Mouse (Mus musculus) frontal cortex, postnatal 10 days (tissue): ENCODE measurements around the gene Med19.
A peak's percentile ranks its signal among the peaks of the same experiment; 100 is the strongest.
"Not testable (repeated sequence)": the region's sequence is repeated elsewhere in the genome, so short reads cannot be mapped to it uniquely, and the experiment has no call there.

Experiments used
- DNase-seq, 2 experiments: peaks; one replicate each; pipeline ENCODE4 v3.0.0; 2022; ENCODE audit warnings: low spot score in 2 of 2, mixed read lengths in 1 of 2

Med19 gene

GRCm38 (mm10) chr2:84666081-84666480, 12.1 kb upstream of the Med19 start:
- DNase-seq: no peak

- DNase-seq: no peak
These were observed 8.2 kb upstream of the Med19 start for GRCm38 (mm10) chr2:84669828-84670568.

DNA sequence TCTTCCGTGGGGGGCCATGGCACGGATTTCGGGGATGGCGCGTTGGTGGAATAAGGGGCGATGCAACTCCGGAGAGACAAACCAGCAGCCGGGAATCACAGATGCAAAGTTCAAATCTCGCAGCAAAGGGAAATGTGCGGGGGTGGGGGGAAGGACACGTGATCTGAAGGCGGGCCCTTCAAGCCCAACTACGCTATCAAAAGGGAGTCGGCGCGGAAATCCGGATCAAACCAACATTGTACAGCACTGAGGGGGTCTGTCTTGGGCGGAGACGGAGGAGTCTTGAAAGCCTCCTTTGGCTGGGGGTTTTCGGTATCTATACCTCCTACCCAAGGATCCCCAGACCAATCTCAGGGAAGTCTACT, 7.7 kb upstream of the Med19 start, which contains the start of gene Selenoh:
TSS of gene Selenoh (minus strand) at position 202 of the 365 bp plus-strand sequence.
- DNase-seq: peak; percentile 86 to 87

DNA sequence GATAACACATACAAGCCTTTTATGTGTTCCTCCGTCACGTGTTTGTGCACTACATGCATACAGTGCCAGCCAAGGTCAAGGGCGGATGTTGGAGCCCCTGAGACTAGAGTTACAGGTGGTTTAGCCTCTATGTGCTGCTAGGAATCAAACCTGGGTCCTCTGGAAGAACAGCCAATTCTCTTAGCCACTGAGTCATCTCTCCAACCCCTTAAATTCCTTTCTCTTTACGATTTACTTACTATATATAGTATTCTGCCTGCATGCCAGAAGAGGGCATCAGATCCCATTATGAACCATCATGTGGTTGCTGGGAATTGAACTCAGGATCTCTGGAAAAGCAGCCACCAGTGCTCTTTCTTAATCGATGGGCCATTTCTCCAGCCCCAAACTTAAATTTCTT, 6.7 kb upstream of the Med19 start:
- DNase-seq: not testable (repeated sequence)

GRCm38 (mm10) chr2:84677270-84677967, 783 bp upstream of the Med19 start:
- no peak for DNase-seq

DNA sequence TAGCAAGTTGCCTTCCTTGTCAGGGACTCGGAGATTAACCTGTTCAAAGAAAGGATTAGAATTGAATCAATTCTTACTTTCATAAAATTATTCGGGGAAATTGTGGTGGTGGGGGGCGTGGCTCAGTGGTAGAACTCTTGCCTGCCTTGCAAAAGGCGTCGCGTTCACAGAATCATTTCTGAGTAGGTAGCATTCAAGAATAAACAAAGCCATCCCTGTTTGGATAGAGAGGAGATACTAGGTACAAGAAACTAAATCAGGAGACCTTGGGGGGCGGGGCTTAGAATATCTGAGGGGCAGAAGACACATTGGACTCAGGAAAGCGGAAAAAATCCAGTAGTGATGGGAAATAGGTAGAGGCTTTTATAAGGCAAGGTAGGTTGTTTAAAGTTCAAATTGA, 814 bp downstream of the Med19 start, which contains the start of gene Tmx2:
TSS of gene Tmx2 (minus strand) at position 125 of the 400 bp plus-strand sequence.
- no peak for DNase-seq

GRCm38 (mm10) chr2:84682605-84683183, 4.5 kb downstream of the Med19 start:
- DNase-seq: no peak

GRCm38 (mm10) chr2:84688080-84688844, 10.1 kb downstream of the Med19 start:
- no peak for DNase-seq

DNA sequence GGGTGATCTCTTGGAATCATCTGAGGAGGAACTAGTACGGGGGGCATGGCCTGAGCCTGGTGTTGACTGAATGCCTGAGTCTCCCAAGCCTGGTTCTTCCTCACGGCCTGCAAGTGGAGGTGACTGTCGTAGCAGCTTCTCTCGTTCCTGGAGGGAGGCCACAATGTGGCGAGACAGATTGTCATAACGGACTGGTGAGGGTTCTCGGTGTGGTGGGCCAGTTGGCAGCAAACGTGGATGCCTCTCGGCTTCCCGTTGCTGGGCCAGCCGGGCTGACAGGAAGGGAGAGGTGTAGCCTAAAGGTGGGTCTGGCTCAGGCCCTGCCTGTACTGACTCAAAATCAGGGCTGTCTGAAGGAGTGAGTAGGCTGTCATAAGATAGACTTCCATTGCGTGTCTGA, 11.8 kb downstream of the Med19 start:
- no peak for DNase-seq

- DNase-seq: no peak
These were observed 16.9 kb downstream of the Med19 start for GRCm38 (mm10) chr2:84695007-84695695.

GRCm38 (mm10) chr2:84703497-84703896, 25.3 kb downstream of the Med19 start:
- DNase-seq: no peak

DNA sequence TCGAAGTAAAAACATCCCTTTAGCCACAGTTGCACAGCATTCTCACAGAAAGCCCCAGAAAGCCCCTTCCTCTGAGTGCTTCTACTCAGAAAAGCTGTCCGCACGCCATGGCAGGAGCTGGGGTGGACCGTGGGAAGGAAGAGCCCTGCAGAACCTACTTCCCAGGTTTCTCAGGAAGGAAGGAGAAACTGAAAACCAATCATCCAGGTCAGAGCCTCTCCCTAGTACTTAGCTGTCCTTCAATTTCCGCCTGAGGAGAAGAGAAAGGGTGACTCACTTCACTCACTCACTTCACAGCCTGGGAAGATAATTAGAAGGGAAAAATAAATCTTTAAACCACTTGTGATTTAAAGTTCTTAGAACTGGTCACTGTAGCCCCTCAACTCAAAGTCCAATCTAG, 26.1 kb downstream of the Med19 start:
- no peak for DNase-seq

- no peak for DNase-seq
These were observed 27.1 kb downstream of the Med19 start for GRCm38 (mm10) chr2:84705295-84705694.

DNA sequence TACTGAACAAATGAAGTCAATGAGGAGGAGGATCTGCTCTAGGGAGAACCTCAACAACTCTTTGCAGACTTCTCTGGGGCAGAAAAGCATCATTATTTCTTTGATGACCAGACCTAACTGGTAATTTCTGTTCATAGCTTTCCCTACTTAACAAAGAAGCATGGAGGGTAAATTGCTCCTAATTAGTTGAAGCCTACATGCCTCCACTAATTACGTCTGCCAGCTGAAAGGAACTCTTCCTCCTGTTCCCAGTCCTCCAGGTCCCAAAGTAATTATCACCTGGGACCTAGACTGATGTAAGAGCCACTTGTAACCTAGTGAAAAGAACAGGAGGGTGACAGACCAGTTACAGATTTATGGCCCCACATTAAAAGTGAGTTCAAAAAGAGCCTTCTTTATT, 29.3 kb downstream of the Med19 start:
- DNase-seq: no peak

GRCm38 (mm10) chr2:84711898-84712297, 33.7 kb downstream of the Med19 start:
- DNase-seq: no peak

DNA sequence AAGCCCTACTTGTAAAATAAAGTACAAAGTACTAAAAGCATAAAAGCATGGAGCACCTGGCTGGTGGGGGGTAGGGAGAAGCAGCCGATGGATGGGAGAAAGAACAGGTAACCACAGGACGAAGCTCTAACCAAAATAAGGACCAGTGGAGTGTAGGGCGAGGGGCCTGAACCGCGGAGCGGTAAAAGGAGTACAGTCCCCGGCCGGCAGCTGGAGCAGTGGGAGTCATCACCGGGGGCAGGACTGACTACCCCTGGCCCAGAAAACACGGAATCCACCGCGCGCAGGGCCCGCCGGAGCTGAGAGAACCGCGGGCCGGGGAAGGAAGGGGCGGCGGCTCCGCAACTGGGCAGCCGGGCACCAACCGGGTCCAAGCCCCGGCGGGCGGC, 36.2 kb downstream of the Med19 start:
- DNase-seq: no peak

GRCm38 (mm10) chr2:84714811-84715561, 36.8 kb downstream of the Med19 start, which contains the start of gene Zdhhc5:
Gene Zdhhc5, minus strand, starts transcription at chr2:84715180.
- peak; percentile 98 to 99 for DNase-seq

DNA sequence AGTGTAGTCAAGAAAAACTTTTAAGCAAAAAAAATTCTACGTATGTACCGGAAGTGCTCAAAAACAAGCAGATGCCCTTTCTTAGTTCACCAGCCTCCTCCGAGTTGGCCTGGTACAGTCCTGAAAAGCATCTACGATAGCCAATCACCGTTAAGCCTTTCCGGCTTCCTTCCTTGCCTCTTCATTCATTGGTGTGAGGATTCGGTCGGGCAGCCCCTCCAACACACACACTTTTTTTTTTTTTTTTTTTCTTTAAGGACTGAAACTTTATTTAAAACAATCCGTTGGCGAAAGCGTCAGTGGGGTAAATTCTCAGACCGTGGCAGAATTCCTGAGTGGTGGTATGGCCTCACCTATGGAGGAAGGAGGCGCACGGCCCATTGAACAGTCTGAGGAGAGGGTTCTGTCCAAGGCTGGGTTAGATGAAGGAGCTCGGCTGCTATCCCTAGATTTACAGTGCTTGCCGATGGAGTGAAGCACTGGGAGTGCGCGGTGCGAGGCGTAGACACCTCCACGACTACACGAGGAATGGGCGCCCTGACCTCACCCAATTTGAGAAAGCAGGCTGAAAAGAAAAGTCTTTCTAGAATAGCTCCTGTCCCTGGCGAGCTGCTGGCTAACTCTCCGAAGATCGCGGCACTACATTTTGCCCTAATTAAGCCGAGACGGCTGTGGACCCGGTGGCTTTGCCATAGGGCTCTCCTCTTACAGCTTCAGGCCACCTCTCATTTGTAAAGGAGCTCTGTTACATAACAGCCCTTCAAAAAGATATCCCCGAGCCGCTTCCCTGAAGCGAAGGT, 37.6 kb downstream of the Med19 start:
- DNase-seq: peak in 1 of 2 experiments; percentile 91

DNA sequence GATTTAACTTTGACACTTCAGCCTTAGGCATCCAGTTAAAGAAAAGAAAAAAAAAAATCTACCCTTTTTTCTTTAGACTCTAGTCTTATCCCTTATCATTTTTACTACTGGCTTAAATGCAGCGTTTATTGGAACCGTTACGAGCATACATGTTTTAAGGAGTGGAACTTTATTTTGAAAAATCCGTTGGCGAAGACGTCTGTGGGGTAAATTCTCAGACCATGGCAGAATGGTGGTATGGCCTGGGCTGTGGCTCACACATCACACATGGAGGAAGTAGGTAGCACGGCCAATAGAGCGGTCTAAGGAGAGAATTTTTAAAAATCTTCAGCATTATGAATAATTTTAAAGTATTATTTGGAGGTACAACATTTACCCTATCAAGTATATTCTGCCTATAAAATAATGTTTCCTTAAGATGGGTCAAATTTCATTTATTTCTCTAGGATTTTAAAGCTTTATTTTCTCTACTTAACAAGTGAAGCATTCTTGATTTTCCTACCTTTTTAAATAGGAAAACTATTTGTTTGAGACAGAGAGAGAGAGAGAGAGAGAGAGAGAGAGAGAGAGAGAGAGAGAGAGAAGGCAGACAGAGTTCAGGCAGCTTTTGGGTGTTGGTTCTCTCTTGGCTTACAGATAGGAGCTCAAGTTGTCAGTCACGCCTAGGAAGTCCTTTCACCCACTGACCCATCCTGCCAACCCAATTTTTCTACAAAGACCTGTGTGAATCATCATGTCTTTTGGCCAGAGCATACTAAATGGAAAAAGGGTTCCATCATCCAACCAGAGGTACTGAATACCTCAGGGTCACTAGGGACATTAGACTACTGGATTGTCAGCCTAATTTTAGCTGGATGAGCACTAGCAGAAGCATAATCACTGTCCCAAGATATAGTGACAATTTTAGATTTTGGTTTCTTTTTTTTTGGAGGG, 38.5 kb downstream of the Med19 start:
- no peak for DNase-seq
